Mouse (Mus musculus) liver, postnatal 0 days (tissue): ENCODE results near the gene Fut4. TPM values are rescaled to one million over a fixed set of nuclear protein-coding genes. Genes with fewer than 3 reads are reported as not detected.

Experiments
- ATAC-seq: fragments of 200-750 bp; cut with Nextera tagmentation; 2 replicates; pipeline ENCODE4 v1.8.0; 2017; ENCODE audit warnings: mild to moderate bottlenecking, moderate library complexity
- DNase-seq: peaks from one replicate; pipeline ENCODE4 v3.0.0-alpha.2; 2016
- H3K27ac ChIP-seq: fragments of 300-500 bp; sonication (generic); 2 replicates; pipeline ENCODE4 v1.5.1; 2014; ENCODE audit warnings: antibody characterized with exemption, moderate library complexity, mild to moderate bottlenecking, low read depth
- H3K27me3 ChIP-seq: fragments of 300-500 bp; sonication (generic); 2 replicates; pipeline ENCODE4 v1.6.1; 2014; ENCODE audit warnings: low read length, control low read depth, mixed read lengths; ENCODE audit not compliant: insufficient read depth
- H3K36me3 ChIP-seq: fragments of 300-500 bp; sonication (generic); replicated peaks from 2 replicates; pipeline ENCODE4 v1.6.1; 2014; ENCODE audit warnings: mild to moderate bottlenecking, control low read depth, low read length, moderate library complexity, mixed read lengths; ENCODE audit not compliant: insufficient read depth
- H3K4me1 ChIP-seq: fragments of 300-500 bp; sonication (generic); 2 replicates; pipeline ENCODE4 v1.6.1; 2014; ENCODE audit warnings: antibody characterized with exemption, mild to moderate bottlenecking, control low read depth; ENCODE audit not compliant: insufficient read depth
- H3K4me2 ChIP-seq: fragments of 300-500 bp; sonication (generic); 2 replicates; pipeline ENCODE4 v1.6.1; 2014; ENCODE audit warnings: low read depth, mild to moderate bottlenecking, low read length, moderate library complexity, mixed read lengths
- H3K4me3 ChIP-seq: fragments of 300-500 bp; sonication (generic); 2 replicates; pipeline ENCODE4 v1.5.1; 2014; ENCODE audit warnings: low read depth, low read length
- H3K9ac ChIP-seq: fragments of 300-500 bp; sonication (generic); replicated peaks from 2 replicates; pipeline ENCODE4 v1.6.1; 2014; ENCODE audit warnings: mild to moderate bottlenecking, moderate library complexity
- H3K9me3 ChIP-seq: fragments of 300-500 bp; sonication (generic); 2 replicates; pipeline ENCODE4 v1.6.1; 2016; ENCODE audit warnings: mild to moderate bottlenecking, control low read depth, low read length, mixed read lengths
- CTCF ChIP-seq: sonication (generic); IDR thresholded peaks from 2 replicates; pipeline ENCODE4 v1.5.1; 2016; ENCODE audit warnings: antibody characterized with exemption, low read depth
- EP300 ChIP-seq: IDR thresholded peaks from 2 replicates; pipeline ENCODE4 v1.6.1; 2016; ENCODE audit warnings: antibody characterized with exemption, low read depth, mild to moderate bottlenecking
- WGBS: fragments of 180-500 bp; shearing (Covaris S2); extraction: QIAGEN DNeasy Blood & Tissue Kit; methylation state at CpG from one replicate; pipeline ENCODE4 v1.1.7; 2014; ENCODE audit not compliant: insufficient replicate concordance; 5-methylcytosine and 5-hydroxymethylcytosine counted together
- polyA plus RNA-seq: library from polyadenylated mRNA; unstranded; fragments of >200 nt; fragmentation: Nextera tagmentation; extraction: Ambion mirVana; gene quantifications from 2 replicates; pipeline ENCODE4 v1.2.1, GENCODE M21; 2015

The Fut4 gene
- polyA plus RNA-seq, 1 experiment from 2014 or later = 0.32 TPM

GRCm38 (mm10) chr9:14751503-14752000, 641 bp downstream of the Fut4 start:
- ATAC-seq = peak; percentile 48
- under 1% methylated on average over 50 of the region's 50 CpGs for WGBS
- DNase-seq = peak; percentile 24
- Histone ChIP-seq H3K27ac (no peak overlapping the region), H3K9ac (peak overlapping the region; percentile 63), H3K9me3 (no peaks in the 10 kb centered on the region), H3K27me3 (0 out of 2 replicates have a peak, but pooled peaks cover 8% of the 10 kb centered on the region), H3K4me2 (peak overlapping the region; percentile 89), H3K4me3 (peak overlapping the region; percentile 55), H3K4me1 (peaks cover 10% of the 10 kb centered on the region), H3K36me3 (no peaks in the 10 kb centered on the region)
- no peak for TF ChIP-seq EP300
- no peak for TF ChIP-seq CTCF

GRCm38 (mm10) chr9:14750901-14751502, 1.2 kb downstream of the Fut4 start:
- TF ChIP-seq EP300 (no peak), CTCF (no peak)
- Histone ChIP-seq H3K27me3 (0 out of 2 replicates have a peak, but pooled peaks cover 8% of the 10 kb centered on the region), H3K4me1 (peaks cover 10% of the 10 kb centered on the region), H3K9me3 (no peaks in the 10 kb centered on the region), H3K9ac (no peak overlapping the region; the same call in 1 of the 2 replicates), H3K4me3 (peak overlapping the region; percentile 55), H3K4me2 (peak overlapping the region; percentile 89), H3K36me3 (no peaks in the 10 kb centered on the region), H3K27ac (no peak overlapping the region)
- 65% methylated on average over 42 of the region's 42 CpGs for WGBS
- DNase-seq (no peak), ATAC-seq (no peak; the same call in 1 of the 2 replicates)

GRCm38 (mm10) chr9:14740151-14740924, 11.9 kb downstream of the Fut4 start, which contains the start of gene Piwil4:
TSS of gene Piwil4 (minus strand) at chr9:14740733.
- Histone ChIP-seq H3K4me3 (no peak within 1 kb of the TSS), H3K36me3 (no peaks in the 10 kb centered on the region), H3K9me3 (no peaks in the 10 kb centered on the region), H3K9ac (no peak within 1 kb of the TSS), H3K4me2 (no peak within 1 kb of the TSS), H3K4me1 (no peaks in the 10 kb centered on the region), H3K27me3 (no peaks in the 10 kb centered on the region), H3K27ac (no peak within 1 kb of the TSS)
- ATAC-seq (no peak), DNase-seq (no peak)
- TF ChIP-seq CTCF (no peak), EP300 (no peak)
- WGBS = 79% methylated on average over 19 of the region's 19 CpGs

GRCm38 (mm10) chr9:14739498-14740150, 12.6 kb downstream of the Fut4 start:
- Histone ChIP-seq H3K4me3 (no peak overlapping the region), H3K4me1 (no peaks in the 10 kb centered on the region), H3K4me2 (no peak overlapping the region), H3K27me3 (no peaks in the 10 kb centered on the region), H3K36me3 (no peaks in the 10 kb centered on the region), H3K9ac (no peak overlapping the region), H3K27ac (no peak overlapping the region), H3K9me3 (no peaks in the 10 kb centered on the region)
- ATAC-seq = no peak
- no peak for DNase-seq
- no peak for TF ChIP-seq CTCF
- TF ChIP-seq EP300 = no peak
- whole genome bisulfite sequencing = 54% methylated on average over 4 of the region's 4 CpGs

- H3K36me3 ChIP-seq = no peaks in the 10 kb centered on the region
- H3K4me2 ChIP-seq = no peak overlapping the region
- ATAC-seq (no peak), DNase-seq (no peak)
- TF ChIP-seq EP300 (no peak), CTCF (no peak)
- no peak overlapping the region for H3K27ac ChIP-seq
- H3K9me3 ChIP-seq = no peaks in the 10 kb centered on the region
- H3K4me1 ChIP-seq = no peaks in the 10 kb centered on the region
- no peaks in the 10 kb centered on the region for H3K27me3 ChIP-seq
- H3K4me3 ChIP-seq = no peak overlapping the region
- WGBS = 44% methylated on average over 9 of the region's 9 CpGs
- H3K9ac ChIP-seq = no peak overlapping the region
These were observed 21.2 kb downstream of the Fut4 start for GRCm38 (mm10) chr9:14730941-14731541.

- H3K9me3 ChIP-seq = no peaks in the 10 kb centered on the region
- no peaks in the 10 kb centered on the region for H3K27me3 ChIP-seq
- ATAC-seq (no peak), DNase-seq (no peak)
- no peak overlapping the region for H3K4me2 ChIP-seq
- 75% methylated on average over 4 of the region's 4 CpGs for WGBS
- no peak overlapping the region for H3K4me3 ChIP-seq
- H3K4me1 ChIP-seq = no peaks in the 10 kb centered on the region
- H3K27ac ChIP-seq = no peak overlapping the region
- no peak for TF ChIP-seq CTCF
- no peak for TF ChIP-seq EP300
- H3K36me3 ChIP-seq = no peaks in the 10 kb centered on the region
- H3K9ac ChIP-seq = no peak overlapping the region
These were observed 23.8 kb downstream of the Fut4 start for GRCm38 (mm10) chr9:14728365-14728764.
